Mouse (Mus musculus) heart, embryonic 14.5 days (tissue): ENCODE results near the gene Sigmar1. TPM values are rescaled to one million over a fixed set of nuclear protein-coding genes. Genes with fewer than 3 reads are reported as not detected.
"Not testable (repeated sequence)": the region's sequence is repeated elsewhere in the genome, so short reads cannot be mapped to it uniquely, and the experiment has no call there.

Source experiments
- ATAC-seq: fragments of 200-750 bp; cut with Nextera tagmentation; 2 replicates; pipeline ENCODE4 v1.8.0; 2017; ENCODE audit warnings: low read depth, moderate TSS enrichment; ENCODE audit not compliant: insufficient number of reproducible peaks, insufficient read depth, low FRiP score
- H3K27ac ChIP-seq, 2 experiments: fragments of 200-500 bp in 1 of 2; fragments of 300-500 bp in 1 of 2; sonication (generic) in 1 of 2; replicated peaks in 1 of 2; 2 replicates each; pipeline ENCODE4 v1.5.1; 2012 to 2014; ENCODE audit warnings: low read depth in 2 of 2, low read length in 2 of 2, control low read depth in 1 of 2, mild to moderate bottlenecking in 1 of 2, mixed read lengths in 1 of 2; ENCODE audit not compliant: control insufficient read depth in 1 of 2, insufficient read depth in 1 of 2
- H3K27me3 ChIP-seq: fragments of 300-500 bp; sonication (generic); 2 replicates; pipeline ENCODE4 v1.6.1; 2014; ENCODE audit warnings: mild to moderate bottlenecking, low read length, control low read depth; ENCODE audit not compliant: control insufficient read depth, insufficient read depth
- H3K36me3 ChIP-seq: fragments of 300-500 bp; sonication (generic); 2 replicates; pipeline ENCODE4 v1.6.1; 2014; ENCODE audit warnings: mild to moderate bottlenecking, control low read depth, low read length, mixed read lengths; ENCODE audit not compliant: control insufficient read depth, insufficient read depth
- H3K4me1 ChIP-seq, 2 experiments: fragments of 200-500 bp in 1 of 2; fragments of 300-500 bp in 1 of 2; sonication (generic) in 1 of 2; 2 replicates each; pipeline ENCODE4 v1.6.1; 2012 to 2014; ENCODE audit warnings: low read length in 2 of 2, control low read depth in 1 of 2, mixed read lengths in 1 of 2; ENCODE audit not compliant: control insufficient read depth in 2 of 2, insufficient read depth in 2 of 2
- H3K4me2 ChIP-seq: fragments of 300-500 bp; sonication (generic); 2 replicates; pipeline ENCODE4 v1.6.1; 2014; ENCODE audit warnings: mild to moderate bottlenecking, low read length
- H3K4me3 ChIP-seq, 2 experiments: fragments of 200-500 bp in 1 of 2; fragments of 300-500 bp in 1 of 2; sonication (generic) in 1 of 2; 2 replicates each; pipeline ENCODE4 v1.5.1; 2012 to 2014; ENCODE audit warnings: low read length in 2 of 2, mild to moderate bottlenecking in 2 of 2, control low read depth in 1 of 2, low read depth in 1 of 2, moderate library complexity in 1 of 2; ENCODE audit not compliant: control insufficient read depth in 1 of 2, insufficient read depth in 1 of 2
- H3K9ac ChIP-seq: fragments of 300-500 bp; sonication (generic); 2 replicates; pipeline ENCODE4 v1.6.1; 2014; ENCODE audit warnings: mild to moderate bottlenecking, low read length
- H3K9me3 ChIP-seq: fragments of 300-500 bp; sonication (generic); 2 replicates; pipeline ENCODE4 v1.6.1; 2016; ENCODE audit warnings: low read length, control low read depth; ENCODE audit not compliant: control insufficient read depth
- WGBS: fragments of 180-500 bp; shearing (Covaris S2); extraction: QIAGEN DNeasy Blood & Tissue Kit; methylation state at CpG from one replicate; pipeline ENCODE4 v1.1.7; 2014; 5-methylcytosine and 5-hydroxymethylcytosine counted together
- polyA plus RNA-seq: library from polyadenylated mRNA; unstranded; fragments of >200 nt; fragmentation: Nextera tagmentation; extraction: Ambion mirVana; gene quantifications from 2 replicates; pipeline ENCODE4 v1.2.1, GENCODE M21; 2014

The Sigmar1 gene
- polyA plus RNA-seq = 56.8 and 57.0 TPM in 2 replicates

DNA sequence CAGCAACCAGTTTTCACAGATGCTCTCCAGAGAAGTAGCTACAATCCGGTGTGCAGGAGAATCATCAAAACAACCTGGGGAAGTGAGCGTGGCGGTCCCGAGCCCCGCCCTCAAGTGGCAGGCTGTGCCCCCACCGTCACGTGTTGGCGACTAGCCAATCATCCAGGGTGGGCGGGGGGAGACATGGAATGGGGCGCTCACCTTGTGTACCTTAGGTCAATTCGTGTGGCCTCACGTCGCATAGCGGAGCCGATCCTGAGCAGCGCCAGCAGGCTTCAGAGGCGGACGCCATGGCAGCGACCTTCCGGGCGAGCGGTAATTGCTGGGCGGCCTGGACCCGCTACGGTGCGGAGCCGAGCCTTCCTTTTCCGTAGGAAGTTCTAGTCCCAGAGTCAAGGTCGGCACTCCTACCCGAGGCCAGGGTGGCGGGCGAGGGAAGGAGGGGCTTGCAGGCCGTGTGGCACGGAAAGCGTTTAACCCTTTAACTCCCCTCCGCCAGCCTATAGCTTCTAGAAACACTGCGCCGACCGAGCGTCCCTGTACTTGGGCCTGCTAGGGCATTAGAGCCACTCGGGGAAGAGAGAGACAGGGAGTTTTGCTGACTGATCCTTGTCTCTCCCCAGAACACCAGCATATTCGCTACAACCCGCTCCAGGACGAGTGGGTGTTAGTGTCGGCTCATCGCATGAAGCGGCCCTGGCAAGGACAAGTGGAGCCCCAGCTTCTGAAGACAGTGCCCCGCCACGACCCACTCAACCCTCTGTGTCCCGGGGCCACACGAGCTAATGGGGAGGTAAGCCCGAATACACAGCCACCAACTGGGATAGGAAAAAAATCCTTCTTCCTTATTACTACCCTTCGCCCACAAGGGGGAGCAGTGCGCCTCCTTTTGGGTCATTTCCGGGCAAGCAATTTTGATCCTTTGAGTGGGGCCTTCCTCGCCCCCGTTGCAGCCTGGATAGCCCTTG, at the start of gene Sigmar1:
Sigmar1 (minus strand) TSS at position 820 of the 968 bp plus-strand sequence.
- peaks cover 20 to 28% of the 10 kb centered on the region in 2 experiments for H3K4me1 ChIP-seq
- peak; percentile 67 for ATAC-seq
- peak within 1 kb of the TSS; percentile 88 for H3K9ac ChIP-seq
- WGBS = under 1% methylated on average over 57 of the region's 57 CpGs
- H3K27ac ChIP-seq = peak within 1 kb of the TSS; percentile 87 to 96
- H3K4me3 ChIP-seq = peak within 1 kb of the TSS; percentile 56 to 85
- H3K36me3 ChIP-seq = peaks cover 28% of the 10 kb centered on the region
- H3K27me3 ChIP-seq = no peaks in the 10 kb centered on the region
- H3K4me2 ChIP-seq = peak within 1 kb of the TSS; percentile 74
- H3K9me3 ChIP-seq = no peaks in the 10 kb centered on the region

DNA sequence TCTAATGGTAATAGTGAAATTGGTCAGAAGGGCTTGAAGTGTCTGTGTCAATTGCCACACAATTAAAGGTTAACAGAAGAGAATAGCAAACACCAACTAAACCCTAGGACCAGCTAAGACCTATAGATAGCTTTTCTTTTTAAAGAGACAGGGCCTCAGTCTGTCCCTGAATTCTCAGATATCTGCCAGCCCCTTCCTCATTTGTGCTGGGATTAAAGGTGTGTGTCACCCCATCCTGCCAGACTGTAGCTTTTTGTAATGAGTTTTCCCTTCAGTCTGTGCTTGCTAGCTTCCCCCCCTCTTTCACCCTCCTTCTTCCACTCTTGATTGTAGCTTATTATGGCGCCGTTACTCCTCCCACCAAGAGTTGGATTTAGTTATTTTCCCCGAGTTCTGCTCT, 27.2 kb upstream of the Sigmar1 start:
- H3K36me3 ChIP-seq, H3K27ac ChIP-seq, ATAC-seq, H3K4me2 ChIP-seq, H3K9ac ChIP-seq, H3K4me3 ChIP-seq, H3K9me3 ChIP-seq, H3K4me1 ChIP-seq, H3K27me3 ChIP-seq: not testable (repeated sequence)
- WGBS = 69% methylated on average over 3 of the region's 3 CpGs

DNA sequence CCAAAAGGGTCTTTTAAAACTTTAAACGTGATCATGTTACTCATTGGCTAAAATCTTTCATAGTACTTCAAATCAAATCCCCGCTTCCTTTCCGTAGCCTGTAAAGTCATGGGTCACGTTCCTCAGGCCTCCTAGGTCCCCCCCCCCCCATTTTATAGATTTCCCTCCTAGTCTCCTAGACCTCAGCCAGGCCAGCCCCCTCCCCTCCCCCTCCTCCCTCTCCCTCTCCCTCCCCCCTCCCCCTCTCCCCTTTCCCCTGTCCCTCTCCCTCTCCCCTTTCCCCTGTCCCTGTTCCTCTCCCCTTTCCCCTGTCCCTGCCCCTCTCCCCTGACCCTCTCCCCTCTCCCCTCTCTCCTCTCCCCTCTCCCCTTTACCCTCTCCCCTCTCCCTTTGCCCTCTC, 26.8 kb upstream of the Sigmar1 start:
- ATAC-seq, H3K27me3 ChIP-seq, H3K9ac ChIP-seq, H3K9me3 ChIP-seq, H3K4me1 ChIP-seq, H3K27ac ChIP-seq, H3K4me2 ChIP-seq, H3K36me3 ChIP-seq, H3K4me3 ChIP-seq: not testable (repeated sequence)
- WGBS = 62% methylated on average over 4 of the region's 4 CpGs

DNA sequence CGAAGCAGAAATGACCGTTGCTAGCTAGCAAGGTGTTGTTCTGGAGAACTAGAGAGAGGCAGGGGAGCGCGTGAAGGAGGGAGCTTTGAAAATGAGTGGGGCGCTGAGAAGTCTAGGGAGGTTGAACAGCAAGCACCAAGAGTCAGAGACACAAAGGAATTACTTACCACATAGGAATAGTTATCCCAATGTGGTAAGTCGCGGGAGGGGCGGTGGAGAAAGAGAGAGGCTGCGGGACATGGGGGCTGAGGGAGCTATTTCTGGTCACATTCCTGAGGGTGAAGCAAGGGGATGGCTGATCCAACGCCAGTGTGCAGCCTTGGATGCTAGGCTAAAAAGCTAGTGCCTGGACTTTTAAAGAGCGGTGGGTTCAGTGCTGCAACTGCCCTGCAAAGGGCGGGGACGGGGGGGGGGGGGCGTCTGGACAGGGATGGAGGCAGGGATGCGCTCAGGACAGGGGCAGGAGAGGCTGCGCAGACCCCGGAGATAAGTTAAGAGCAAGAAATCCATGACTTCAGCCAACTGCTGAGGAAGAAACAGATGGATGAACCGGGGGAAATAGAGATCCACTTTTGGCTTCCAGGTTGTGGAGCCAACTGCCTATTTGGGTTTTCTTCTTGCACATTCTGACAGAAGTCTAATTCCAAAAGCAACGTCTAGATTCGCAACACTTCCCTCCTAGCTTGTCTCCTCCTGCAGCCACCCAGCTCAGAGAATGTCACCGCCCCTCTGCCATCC, 26.0 kb upstream of the Sigmar1 start:
- Histone ChIP-seq H3K4me2 (peak overlapping the region; percentile 52), H3K9ac (peak overlapping the region; percentile 16; the same call in 1 of the 2 replicates), H3K27ac (peak overlapping the region in 1 of 2 experiments; percentile 20; a peak in 1 of 4 replicates), H3K4me3 (peak overlapping the region in 1 of 2 experiments; percentile 21; a peak in 2 of 4 replicates)
- not testable (repeated sequence) for H3K27me3 ChIP-seq, H3K36me3 ChIP-seq, H3K9me3 ChIP-seq, H3K4me1 ChIP-seq, ATAC-seq
- 7% methylated on average over 16 of the region's 21 CpGs for WGBS

DNA sequence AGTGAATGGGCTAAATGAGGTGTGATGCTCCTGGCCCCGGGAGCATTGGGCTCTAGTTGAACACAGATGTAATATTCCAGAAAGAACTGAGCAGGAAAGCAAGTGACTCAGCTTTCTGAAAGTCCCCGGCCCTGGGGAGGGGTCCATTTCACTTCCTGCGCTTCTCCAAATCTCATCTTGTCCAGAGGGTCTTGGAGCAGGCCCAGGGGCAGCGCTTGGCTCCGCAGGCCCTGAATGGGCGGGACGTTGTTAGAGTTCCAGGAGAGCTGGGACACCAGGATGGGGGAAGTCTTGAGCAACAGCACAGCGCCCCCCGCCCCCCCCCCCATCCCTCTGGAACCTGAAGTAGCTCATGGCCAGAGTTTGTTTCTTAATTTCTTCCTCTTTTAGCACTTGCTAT, 25.3 kb upstream of the Sigmar1 start:
- 16% methylated on average over 5 of the region's 9 CpGs for WGBS
- not testable (repeated sequence) for H3K27me3 ChIP-seq, H3K4me3 ChIP-seq, H3K4me1 ChIP-seq, H3K9me3 ChIP-seq, H3K36me3 ChIP-seq, H3K9ac ChIP-seq, ATAC-seq
- Histone ChIP-seq H3K4me2 (peak overlapping the region; percentile 52; the same call in 1 of the 2 replicates), H3K27ac (0 out of 4 replicates have a peak overlapping the region, but pooled peaks of 1 of the 2 experiments have one; percentile 20)

DNA sequence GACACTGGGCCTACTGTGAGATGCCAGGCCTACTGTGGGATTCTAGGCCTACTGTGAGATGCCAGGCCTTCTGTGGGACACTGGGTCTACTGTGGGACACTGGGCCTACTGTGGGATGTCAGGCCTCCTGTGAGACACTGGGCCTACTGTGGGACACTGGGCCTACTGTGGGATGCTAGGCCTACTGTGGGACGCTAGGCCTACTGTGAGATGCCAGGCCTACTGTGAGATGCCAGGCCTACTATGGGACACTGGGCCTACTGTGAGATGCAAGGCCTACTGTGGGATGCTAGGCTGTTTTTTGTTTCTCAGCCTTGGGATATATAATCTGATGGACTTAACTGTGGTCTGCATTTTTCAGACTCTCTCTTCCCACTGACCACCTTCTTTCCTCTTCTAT, 19.9 kb upstream of the Sigmar1 start:
- H3K9ac ChIP-seq, ATAC-seq, H3K4me2 ChIP-seq, H3K4me3 ChIP-seq, H3K27me3 ChIP-seq, H3K4me1 ChIP-seq, H3K9me3 ChIP-seq, H3K27ac ChIP-seq, H3K36me3 ChIP-seq: not testable (repeated sequence)
- WGBS = 74% methylated on average over 1 of the region's 1 CpGs

DNA sequence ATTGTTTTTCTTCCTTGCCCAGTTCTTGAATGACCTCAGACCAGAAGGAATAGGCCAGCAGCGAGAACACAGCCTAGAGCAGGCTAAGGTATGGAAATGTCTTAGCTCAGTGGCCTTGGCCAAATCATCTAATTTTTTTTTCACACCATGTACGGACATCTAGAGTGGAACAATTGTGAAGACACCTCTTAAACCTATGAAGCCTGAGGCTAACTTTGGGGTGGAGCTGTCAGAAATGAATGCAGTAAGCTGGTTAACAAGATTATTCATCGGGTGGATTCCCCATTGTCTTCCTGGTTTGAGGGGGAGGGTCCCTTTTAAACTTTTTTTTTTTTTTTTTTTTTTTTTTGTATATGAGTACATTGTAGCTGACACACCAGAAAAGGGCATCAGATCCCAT, 18.5 kb upstream of the Sigmar1 start:
- not testable (repeated sequence) for H3K4me3 ChIP-seq, H3K9ac ChIP-seq, H3K4me1 ChIP-seq, H3K27me3 ChIP-seq, H3K36me3 ChIP-seq, H3K9me3 ChIP-seq, ATAC-seq
- peak overlapping the region; percentile 52 for H3K4me2 ChIP-seq
- H3K27ac ChIP-seq = peak overlapping the region; percentile 31 to 70
- WGBS = 73% methylated on average over 3 of the region's 3 CpGs
